Comparison of ENCODE assay signal across 20 mouse cellular contexts in genomic region chr13:32986256-32986655, GRCm38 (mm10). TPM values are rescaled to one million over a fixed set of nuclear protein-coding genes. Genes with fewer than 3 reads are reported as not detected.
"Had no signal": no experiment of that assay in that cellular context is flagged by ENCODE, and none has a peak within 500 bp of the region (broad histone marks: within the 10 kb centered on the region; RNA-seq: fewer than 3 reads in every experiment).

No protein-coding gene starts in this region.

- H3K9me3 ChIP-seq: midbrain, embryonic 13.5 days; midbrain, embryonic 15.5 days; neural tube, embryonic 12.5 days; stomach, embryonic 15.5 days had no signal

- H3K27me3 ChIP-seq: midbrain, embryonic 13.5 days; midbrain, embryonic 15.5 days; neural tube, embryonic 12.5 days; stomach, embryonic 15.5 days had no signal

- H3K4me1 ChIP-seq: midbrain, embryonic 13.5 days; midbrain, embryonic 15.5 days; neural tube, embryonic 12.5 days; stomach, embryonic 15.5 days had no signal

- H3K9ac ChIP-seq: lung, embryonic 14.5 days; midbrain, embryonic 13.5 days; midbrain, embryonic 15.5 days; neural tube, embryonic 12.5 days; stomach, embryonic 15.5 days had no signal

- H3K36me3 ChIP-seq: midbrain, embryonic 13.5 days; midbrain, embryonic 15.5 days; neural tube, embryonic 12.5 days; stomach, embryonic 15.5 days had no signal

- H3K4me3 ChIP-seq: midbrain, embryonic 13.5 days; midbrain, embryonic 15.5 days; neural tube, embryonic 12.5 days; stomach, embryonic 15.5 days had no signal

- H3K4me2 ChIP-seq: lung, embryonic 14.5 days; midbrain, embryonic 11.5 days; midbrain, embryonic 13.5 days; midbrain, embryonic 15.5 days; neural tube, embryonic 12.5 days; stomach, embryonic 15.5 days had no signal

- ATAC-seq: midbrain, embryonic 13.5 days; midbrain, embryonic 15.5 days had no signal

- DNase-seq: lung, adult 18-20 months; lung, embryonic 14.5 days; lung, postnatal 10 days; lung, postnatal 4 days; retina, postnatal 1 day; right cerebral cortex, adult 18-20 months; right cerebral cortex, postnatal 25 days; right cerebral cortex, postnatal 4 days; spleen, adult 18-20 months; thymus, adult 2 months; thymus, postnatal 25 days; thymus, postnatal 4 days had no signal

- H3K27ac ChIP-seq: midbrain, embryonic 13.5 days; midbrain, embryonic 15.5 days; neural tube, embryonic 12.5 days; stomach, embryonic 15.5 days; stomach, postnatal 0 days had no signal

RNA-seq across cellular contexts. Expression of gene Serpinb9b, which starts 41.0 kb away (rescaled TPM):
- total RNA-seq: liver, adult 2 months had no signal
- polyA plus RNA-seq: small intestine, adult 2 months; stomach, embryonic 15.5 days had no signal
